Mouse (Mus musculus) neural tube, embryonic 12.5 days (tissue): ENCODE results near the gene Leo1. TPM values are rescaled to one million over a fixed set of nuclear protein-coding genes. Genes with fewer than 3 reads are reported as not detected.

ENCODE experiments used
- ATAC-seq: fragments of 200-750 bp; cut with Nextera tagmentation; 2 replicates; pipeline ENCODE4 v1.8.0; 2017; ENCODE audit warnings: low read depth, mild to moderate bottlenecking, moderate TSS enrichment, moderate library complexity; ENCODE audit not compliant: low FRiP score
- H3K27ac ChIP-seq: fragments of 300-500 bp; sonication (generic); 2 replicates; pipeline ENCODE4 v1.5.1; 2016
- H3K27me3 ChIP-seq: fragments of 300-500 bp; sonication (generic); replicated peaks from 2 replicates; pipeline ENCODE4 v1.6.1; 2016; ENCODE audit warnings: mild to moderate bottlenecking
- H3K36me3 ChIP-seq: fragments of 300-500 bp; sonication (generic); 2 replicates; pipeline ENCODE4 v1.6.1; 2016; ENCODE audit warnings: mild to moderate bottlenecking
- H3K4me1 ChIP-seq: fragments of 300-500 bp; sonication (generic); 2 replicates; pipeline ENCODE4 v1.6.1; 2016
- H3K4me2 ChIP-seq: fragments of 300-500 bp; sonication (generic); replicated peaks from 2 replicates; pipeline ENCODE4 v1.6.1; 2016; ENCODE audit warnings: mild to moderate bottlenecking
- H3K4me3 ChIP-seq: fragments of 300-500 bp; sonication (generic); 2 replicates; pipeline ENCODE4 v1.5.1; 2016
- H3K9ac ChIP-seq: fragments of 300-500 bp; sonication (generic); 2 replicates; pipeline ENCODE4 v1.6.1; 2016; ENCODE audit warnings: mild to moderate bottlenecking
- H3K9me3 ChIP-seq: fragments of 300-500 bp; sonication (generic); 2 replicates; pipeline ENCODE4 v1.6.1; 2016; ENCODE audit warnings: mild to moderate bottlenecking
- WGBS: fragments of 180-500 bp; shearing (Covaris S2); methylation state at CpG from one replicate; pipeline ENCODE4 v1.1.7; 2016; 5-methylcytosine and 5-hydroxymethylcytosine counted together
- polyA plus RNA-seq: library from polyadenylated mRNA; unstranded; fragments of >200 nt; fragmentation: Nextera tagmentation; extraction: Ambion mirVana; gene quantifications from 2 replicates; pipeline ENCODE4 v1.2.1, GENCODE M21; 2016

Leo1 gene
- polyA plus RNA-seq, 1 experiment from 2014 or later, result 53.5 TPM

DNA sequence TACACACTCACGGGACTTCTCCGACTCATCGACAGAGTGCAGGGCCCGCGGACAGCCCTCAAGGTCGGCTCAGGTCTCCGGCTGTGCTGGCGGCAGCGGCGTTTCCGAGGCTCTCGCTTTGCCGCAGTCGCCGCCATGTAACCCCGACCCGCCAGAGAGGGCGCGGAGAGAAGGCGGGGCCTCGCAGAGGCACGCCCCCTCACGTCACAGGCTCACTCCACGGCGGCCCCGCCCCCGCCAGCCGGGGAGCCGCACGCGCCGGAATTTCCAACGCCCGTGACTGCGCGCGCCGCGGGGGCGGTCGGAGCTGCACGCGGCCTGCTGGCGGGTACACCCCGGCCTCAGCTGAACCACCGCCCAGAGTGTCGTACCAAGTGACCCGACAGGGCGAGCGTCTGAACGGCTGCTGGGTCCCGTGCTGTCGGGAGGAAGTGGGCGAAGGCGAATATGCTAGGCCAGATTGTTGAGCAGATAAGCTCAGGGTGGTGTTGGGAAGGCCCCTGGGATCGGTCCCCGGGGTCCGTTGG is 31.4 kb upstream of the Leo1 start, which contains the start of gene Mapk6:
Gene Mapk6 (minus strand): TSS at position 154 of the 527 bp plus-strand sequence.
- Histone ChIP-seq H3K27ac (peak within 1 kb of the TSS; percentile 98), H3K4me1 (peaks cover 27% of the 10 kb centered on the region), H3K36me3 (no peaks in the 10 kb centered on the region), H3K9ac (peak within 1 kb of the TSS; percentile 90), H3K4me2 (peak within 1 kb of the TSS; percentile 74), H3K9me3 (no peaks in the 10 kb centered on the region), H3K4me3 (peak within 1 kb of the TSS; percentile 96), H3K27me3 (no peaks in the 10 kb centered on the region)
- ATAC-seq, result peak; percentile 92
- WGBS, result under 1% methylated on average over 58 of the region's 58 CpGs

GRCm38 (mm10) chr9:75410868-75411487 is 30.3 kb upstream of the Leo1 start:
- Histone ChIP-seq H3K36me3 (no peaks in the 10 kb centered on the region), H3K9me3 (no peaks in the 10 kb centered on the region), H3K4me2 (no peak overlapping the region; the same call in 1 of the 2 replicates), H3K9ac (no peak overlapping the region), H3K4me3 (no peak overlapping the region), H3K27ac (no peak overlapping the region), H3K27me3 (no peaks in the 10 kb centered on the region), H3K4me1 (peaks cover 18% of the 10 kb centered on the region)
- 64% methylated on average over 6 of the region's 6 CpGs for WGBS
- ATAC-seq, result no peak

- Histone ChIP-seq H3K4me1 (peaks cover 12% of the 10 kb centered on the region; the same call in 1 of the 2 replicates), H3K27me3 (no peaks in the 10 kb centered on the region), H3K27ac (no peak overlapping the region), H3K9ac (no peak overlapping the region), H3K4me2 (no peak overlapping the region), H3K4me3 (no peak overlapping the region), H3K36me3 (no peaks in the 10 kb centered on the region), H3K9me3 (no peaks in the 10 kb centered on the region)
- no peak for ATAC-seq
- 92% methylated on average over 9 of the region's 9 CpGs for WGBS
These were observed 29.7 kb upstream of the Leo1 start for GRCm38 (mm10) chr9:75411584-75411983.

DNA sequence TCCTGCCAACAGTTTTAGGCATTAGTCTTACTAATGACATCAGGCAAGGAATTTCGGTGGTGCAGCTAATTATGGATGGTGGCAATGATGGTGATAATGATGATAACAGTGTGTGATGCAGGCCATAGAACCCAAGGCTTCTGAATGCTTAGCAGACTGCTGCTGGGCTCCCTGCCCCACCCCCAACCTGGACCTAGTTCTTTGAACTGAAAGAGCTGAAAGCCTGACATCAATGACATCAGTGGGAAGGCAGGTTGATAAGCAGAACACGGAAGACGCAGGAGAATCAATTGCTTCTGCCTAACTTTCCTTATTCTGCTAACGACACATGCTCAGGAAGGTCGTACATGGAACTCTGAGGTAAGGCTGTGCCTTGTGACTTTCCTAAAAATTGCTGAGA is 28.1 kb upstream of the Leo1 start:
- Histone ChIP-seq H3K27ac (no peak overlapping the region), H3K9me3 (no peaks in the 10 kb centered on the region), H3K4me1 (no peaks in the 10 kb centered on the region), H3K36me3 (no peaks in the 10 kb centered on the region), H3K4me2 (no peak overlapping the region), H3K9ac (no peak overlapping the region), H3K4me3 (no peak overlapping the region), H3K27me3 (no peaks in the 10 kb centered on the region)
- no peak for ATAC-seq
- 60% methylated on average over 5 of the region's 5 CpGs for WGBS

DNA sequence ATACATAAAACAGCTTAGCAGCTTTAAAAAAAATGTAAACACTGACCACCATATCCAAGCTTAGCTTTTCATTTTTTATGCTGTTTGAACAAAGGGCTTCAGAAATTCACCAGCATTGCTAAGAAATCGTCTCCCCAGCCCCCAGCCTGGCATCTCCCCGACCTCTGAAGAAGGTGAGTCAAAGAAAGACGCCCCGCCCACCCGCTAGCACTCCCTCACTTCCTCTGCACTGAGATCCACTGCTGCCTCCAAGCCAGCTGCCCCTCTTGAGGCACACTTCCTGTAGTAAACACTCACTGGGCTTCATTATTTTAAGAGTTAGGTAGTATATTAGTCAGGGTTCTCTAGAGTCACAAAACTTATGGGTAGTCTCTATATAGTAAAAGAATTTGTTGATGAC is 27.1 kb upstream of the Leo1 start:
- H3K27me3 ChIP-seq, result no peaks in the 10 kb centered on the region
- no peak for ATAC-seq
- 52% methylated on average over 5 of the region's 5 CpGs for WGBS
- no peak overlapping the region for H3K27ac ChIP-seq
- H3K36me3 ChIP-seq, result no peaks in the 10 kb centered on the region
- no peaks in the 10 kb centered on the region for H3K4me1 ChIP-seq
- no peak overlapping the region for H3K9ac ChIP-seq
- no peak overlapping the region for H3K4me2 ChIP-seq
- H3K9me3 ChIP-seq, result no peaks in the 10 kb centered on the region; the same call in 1 of the 2 replicates
- no peak overlapping the region for H3K4me3 ChIP-seq

- Histone ChIP-seq H3K9ac (no peak overlapping the region), H3K36me3 (no peaks in the 10 kb centered on the region), H3K4me3 (no peak overlapping the region), H3K4me2 (no peak overlapping the region), H3K4me1 (peaks cover 3% of the 10 kb centered on the region; the same call in 1 of the 2 replicates), H3K9me3 (no peaks in the 10 kb centered on the region; the same call in 1 of the 2 replicates), H3K27ac (no peak overlapping the region), H3K27me3 (no peaks in the 10 kb centered on the region)
- 95% methylated on average over 3 of the region's 3 CpGs for WGBS
- ATAC-seq, result no peak
These were observed 19.1 kb upstream of the Leo1 start for GRCm38 (mm10) chr9:75422251-75422691.

DNA sequence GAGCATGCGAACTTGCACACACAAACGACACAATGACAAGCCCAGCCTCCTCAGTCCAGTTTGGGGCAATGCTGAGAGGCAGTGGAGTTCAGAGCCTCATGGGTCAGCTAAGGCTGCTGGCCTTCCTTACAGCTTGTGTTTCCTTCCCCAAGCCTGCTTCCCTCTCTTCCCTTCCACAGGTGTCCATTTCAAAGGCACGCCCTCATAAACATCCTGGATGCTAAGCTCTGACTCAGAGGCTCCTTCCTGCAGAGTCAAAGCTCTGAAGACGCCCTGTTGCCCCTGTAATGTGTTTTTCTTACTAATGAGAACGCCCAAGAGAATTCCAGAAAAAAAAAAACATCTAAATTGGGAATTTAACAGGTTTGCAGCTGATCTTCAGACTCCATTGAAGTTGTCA is 17.6 kb upstream of the Leo1 start:
- ATAC-seq, result no peak
- H3K36me3 ChIP-seq, result no peaks in the 10 kb centered on the region
- H3K4me3 ChIP-seq, result no peak overlapping the region
- no peak overlapping the region for H3K9ac ChIP-seq
- 70% methylated on average over 5 of the region's 5 CpGs for WGBS
- peaks cover 3% of the 10 kb centered on the region; the same call in 1 of the 2 replicates for H3K4me1 ChIP-seq
- no peaks in the 10 kb centered on the region for H3K27me3 ChIP-seq
- no peak overlapping the region for H3K4me2 ChIP-seq
- H3K27ac ChIP-seq, result no peak overlapping the region
- no peaks in the 10 kb centered on the region; the same call in 1 of the 2 replicates for H3K9me3 ChIP-seq

DNA sequence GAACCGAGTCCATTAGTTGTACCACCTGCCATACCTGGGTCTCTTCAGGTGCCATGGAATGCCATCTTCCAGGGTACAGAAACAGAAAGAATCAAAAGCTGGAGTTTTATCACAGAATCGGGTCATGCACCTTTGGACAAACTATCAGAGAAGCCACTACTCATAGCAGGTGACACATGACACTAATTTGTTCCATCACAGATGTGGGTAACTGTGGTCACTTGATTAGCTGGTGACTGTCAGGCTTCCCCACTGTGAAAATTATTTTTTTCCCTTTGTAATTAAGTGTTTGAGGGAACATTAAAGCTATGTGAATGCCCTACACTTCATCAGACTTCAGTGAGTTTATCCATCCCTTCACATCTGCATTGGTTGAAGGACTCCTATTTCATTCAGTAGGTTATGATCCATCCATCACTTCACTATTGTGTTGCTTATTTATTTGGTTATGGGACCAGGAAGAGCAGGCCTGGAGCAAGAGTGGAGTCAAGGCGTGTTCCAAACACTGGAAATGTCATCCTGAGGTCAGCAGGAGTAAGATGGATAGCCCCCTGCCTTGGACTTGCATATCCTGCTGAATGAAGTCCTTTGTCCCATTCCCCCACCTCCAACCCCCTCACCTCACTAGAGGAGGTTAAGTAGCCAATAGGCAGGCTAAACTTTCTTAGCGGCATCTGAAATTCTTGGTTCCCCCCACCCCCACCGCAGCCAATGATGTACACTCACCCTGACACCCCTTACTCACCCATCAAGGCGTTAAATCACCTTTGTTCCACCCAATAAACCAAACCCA is 16.8 kb upstream of the Leo1 start:
- peak; percentile 61; the same call in 1 of the 2 replicates for ATAC-seq
- no peak overlapping the region for H3K4me3 ChIP-seq
- no peaks in the 10 kb centered on the region for H3K27me3 ChIP-seq
- no peak overlapping the region for H3K9ac ChIP-seq
- H3K4me2 ChIP-seq, result no peak overlapping the region
- H3K27ac ChIP-seq, result no peak overlapping the region
- 34% methylated on average over 6 of the region's 6 CpGs for WGBS
- no peaks in the 10 kb centered on the region for H3K9me3 ChIP-seq
- H3K36me3 ChIP-seq, result no peaks in the 10 kb centered on the region
- H3K4me1 ChIP-seq, result peaks cover 3% of the 10 kb centered on the region; the same call in 1 of the 2 replicates

- WGBS, result 87% methylated on average over 7 of the region's 7 CpGs
- no peak overlapping the region for H3K27ac ChIP-seq
- no peak for ATAC-seq
- H3K4me3 ChIP-seq, result no peak overlapping the region
- no peak overlapping the region for H3K9ac ChIP-seq
- no peaks in the 10 kb centered on the region for H3K36me3 ChIP-seq
- H3K27me3 ChIP-seq, result no peaks in the 10 kb centered on the region
- H3K4me1 ChIP-seq, result peaks cover 3% of the 10 kb centered on the region; the same call in 1 of the 2 replicates
- H3K4me2 ChIP-seq, result no peak overlapping the region
- no peaks in the 10 kb centered on the region for H3K9me3 ChIP-seq
These were observed 15.4 kb upstream of the Leo1 start for GRCm38 (mm10) chr9:75425796-75426391.

- Histone ChIP-seq H3K4me3 (no peak overlapping the region), H3K4me1 (peaks cover 3% of the 10 kb centered on the region; the same call in 1 of the 2 replicates), H3K4me2 (no peak overlapping the region), H3K9ac (no peak overlapping the region), H3K27ac (no peak overlapping the region), H3K9me3 (no peaks in the 10 kb centered on the region), H3K36me3 (no peaks in the 10 kb centered on the region), H3K27me3 (no peaks in the 10 kb centered on the region)
- no peak for ATAC-seq
- WGBS, result 87% methylated on average over 9 of the region's 9 CpGs
These were observed 13.7 kb upstream of the Leo1 start for GRCm38 (mm10) chr9:75427366-75428273.

DNA sequence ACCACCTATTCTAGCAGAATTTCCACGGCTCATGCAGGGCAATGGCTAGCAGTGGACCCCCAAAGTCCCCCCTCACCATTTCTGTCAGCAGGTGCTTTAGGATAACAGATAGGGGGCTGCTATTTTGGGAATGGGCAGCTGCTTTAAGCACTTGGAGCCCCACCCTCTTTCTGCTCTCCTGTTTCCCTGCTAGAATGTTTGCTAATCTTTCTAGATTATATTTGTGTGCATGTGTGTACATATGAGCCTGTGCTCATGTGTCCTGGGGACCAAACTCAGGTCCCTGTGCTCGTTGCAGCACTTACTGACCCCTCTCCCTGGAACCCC is 13.1 kb upstream of the Leo1 start:
- no peak overlapping the region for H3K4me2 ChIP-seq
- H3K9me3 ChIP-seq, result no peaks in the 10 kb centered on the region
- no peak for ATAC-seq
- no peak overlapping the region for H3K4me3 ChIP-seq
- no peaks in the 10 kb centered on the region for H3K27me3 ChIP-seq
- no peak overlapping the region for H3K27ac ChIP-seq
- WGBS, result 76% methylated on average over 2 of the region's 2 CpGs
- no peak overlapping the region for H3K9ac ChIP-seq
- H3K4me1 ChIP-seq, result peaks cover 3% of the 10 kb centered on the region; the same call in 1 of the 2 replicates
- no peaks in the 10 kb centered on the region for H3K36me3 ChIP-seq
